Mouse (Mus musculus) heart, embryonic 11.5 days (tissue): ENCODE measurements around the gene Dxo. TPM values are rescaled to one million over a fixed set of nuclear protein-coding genes. Genes with fewer than 3 reads are reported as not detected.
"Not testable (repeated sequence)": the region's sequence is repeated elsewhere in the genome, so short reads cannot be mapped to it uniquely, and the experiment has no call there.

Experiments
- ATAC-seq: fragments of 200-750 bp; cut with Nextera tagmentation; replicated peaks from 2 replicates; pipeline ENCODE4 v1.8.0; 2017; ENCODE audit warnings: moderate library complexity; ENCODE audit not compliant: insufficient number of reproducible peaks, low FRiP score, low TSS enrichment
- H3K27ac ChIP-seq: fragments of 300-500 bp; sonication (generic); 2 replicates; pipeline ENCODE4 v1.5.1; 2014; ENCODE audit warnings: mild to moderate bottlenecking, low read depth, low read length
- H3K27me3 ChIP-seq: fragments of 300-500 bp; sonication (generic); 2 replicates; pipeline ENCODE4 v1.6.1; 2014; ENCODE audit warnings: mild to moderate bottlenecking, low read length, mixed read lengths; ENCODE audit not compliant: control insufficient read depth, insufficient read depth
- H3K36me3 ChIP-seq: fragments of 300-500 bp; sonication (generic); 2 replicates; pipeline ENCODE4 v1.6.1; 2014; ENCODE audit warnings: mild to moderate bottlenecking, low read length, moderate library complexity, mixed read lengths; ENCODE audit not compliant: control insufficient read depth, insufficient read depth
- H3K4me1 ChIP-seq: fragments of 300-500 bp; sonication (generic); 2 replicates; pipeline ENCODE4 v1.6.1; 2014; ENCODE audit warnings: low read length; ENCODE audit not compliant: control insufficient read depth, insufficient read depth
- H3K4me2 ChIP-seq: fragments of 300-500 bp; sonication (generic); 2 replicates; pipeline ENCODE4 v1.6.1; 2014; ENCODE audit warnings: mild to moderate bottlenecking, moderate library complexity
- H3K4me3 ChIP-seq: fragments of 300-500 bp; sonication (generic); 2 replicates; pipeline ENCODE4 v1.5.1; 2014; ENCODE audit warnings: low read depth, low read length
- H3K9ac ChIP-seq: fragments of 300-500 bp; sonication (generic); 2 replicates; pipeline ENCODE4 v1.6.1; 2014; ENCODE audit warnings: mild to moderate bottlenecking, low read depth, low read length, moderate library complexity
- H3K9me3 ChIP-seq: fragments of 300-500 bp; sonication (generic); replicated peaks from 2 replicates; pipeline ENCODE4 v1.6.1; 2016; ENCODE audit warnings: low read length; ENCODE audit not compliant: control insufficient read depth
- WGBS: fragments of 180-500 bp; shearing (Covaris S2); extraction: QIAGEN DNeasy Blood & Tissue Kit; methylation state at CpG from one replicate; pipeline ENCODE4 v1.1.7; 2014; ENCODE audit not compliant: insufficient replicate concordance; 5-methylcytosine and 5-hydroxymethylcytosine counted together
- polyA plus RNA-seq: library from polyadenylated mRNA; unstranded; fragments of >200 nt; fragmentation: Nextera tagmentation; extraction: Ambion mirVana; gene quantifications from 2 replicates; pipeline ENCODE4 v1.2.1, GENCODE M21; 2014

Dxo gene
- polyA plus RNA-seq, 1 experiment from 2014 or later = 37.3 TPM

DNA sequence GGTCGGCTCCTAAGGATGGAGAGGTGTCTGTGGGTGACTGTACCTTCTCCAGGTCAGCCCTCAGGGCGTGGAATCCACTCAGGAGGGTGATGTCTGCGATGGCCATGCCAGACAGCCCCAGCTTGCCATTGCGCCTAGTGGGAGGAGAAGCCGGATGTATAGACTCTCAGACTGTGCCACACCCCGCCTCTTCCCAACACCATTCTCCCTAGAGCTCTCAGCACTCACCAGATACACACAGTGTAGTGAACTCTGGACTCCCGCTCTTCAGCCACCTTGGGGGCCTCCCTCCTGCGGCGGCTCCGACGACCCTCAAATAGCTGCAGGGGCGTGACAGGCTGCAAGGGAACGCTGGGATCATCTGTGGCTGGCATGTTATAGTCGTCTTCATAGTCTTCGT lies 25.5 kb upstream of the Dxo start:
- Histone ChIP-seq H3K36me3 (no peaks in the 10 kb centered on the region), H3K4me3 (no peak overlapping the region), H3K27ac (no peak overlapping the region), H3K4me2 (no peak overlapping the region), H3K9ac (no peak overlapping the region), H3K27me3 (no peaks in the 10 kb centered on the region), H3K9me3 (no peaks in the 10 kb centered on the region), H3K4me1 (no peaks in the 10 kb centered on the region)
- ATAC-seq = no peak
- WGBS = 66% methylated on average over 15 of the region's 15 CpGs

DNA sequence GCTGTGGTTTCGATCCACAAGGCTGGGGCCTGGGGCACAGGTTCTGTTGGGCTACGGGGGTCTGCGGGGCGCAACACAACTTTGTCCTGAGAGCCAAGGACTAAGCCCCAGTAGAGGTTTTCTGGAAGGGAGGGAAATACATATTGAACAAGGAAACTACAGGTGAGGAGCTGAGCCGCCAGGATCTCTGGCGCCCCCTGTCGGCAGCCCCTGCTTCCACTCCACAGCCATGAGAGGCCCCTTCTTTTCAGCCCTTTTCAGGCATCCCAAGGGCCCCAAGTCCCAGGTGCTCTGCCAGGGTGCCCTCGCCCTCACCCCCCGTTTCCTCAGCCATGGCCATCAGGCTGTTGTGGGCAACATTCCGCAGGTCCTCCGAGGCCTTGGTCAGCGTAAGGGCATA lies 23.1 kb upstream of the Dxo start:
- H3K36me3 ChIP-seq, H3K27ac ChIP-seq, H3K9me3 ChIP-seq, H3K9ac ChIP-seq, H3K4me2 ChIP-seq, H3K4me3 ChIP-seq, H3K4me1 ChIP-seq, ATAC-seq, H3K27me3 ChIP-seq: not testable (repeated sequence)
- 51% methylated on average over 12 of the region's 12 CpGs for WGBS

GRCm38 (mm10) chr17:34814818-34815370 lies 21.9 kb upstream of the Dxo start:
- Histone ChIP-seq H3K27me3 (no peaks in the 10 kb centered on the region), H3K9me3 (no peaks in the 10 kb centered on the region), H3K27ac (no peak overlapping the region), H3K9ac (no peak overlapping the region), H3K36me3 (no peaks in the 10 kb centered on the region), H3K4me2 (no peak overlapping the region), H3K4me1 (no peaks in the 10 kb centered on the region), H3K4me3 (no peak overlapping the region)
- WGBS = 79% methylated on average over 7 of the region's 7 CpGs
- ATAC-seq = no peak

DNA sequence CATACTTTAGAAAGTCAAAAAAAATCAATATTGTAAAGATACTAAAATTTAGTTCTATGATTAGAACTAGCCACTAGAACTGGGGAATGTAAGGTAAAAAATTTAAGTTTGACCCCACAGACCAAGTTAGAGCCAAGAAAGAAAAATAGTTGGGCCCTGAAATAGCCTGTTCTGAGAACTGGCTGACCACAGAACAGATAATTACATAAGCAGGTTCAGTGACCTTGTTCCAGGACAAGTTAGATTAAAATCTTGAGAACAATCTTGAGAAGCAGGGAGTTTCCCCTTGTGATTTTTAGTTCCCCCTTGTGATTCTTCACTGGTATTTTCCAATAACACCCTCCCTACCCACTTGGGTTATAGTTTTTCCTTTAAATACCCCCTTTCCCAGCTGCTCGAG lies 6.0 kb upstream of the Dxo start:
- peaks cover 25% of the 10 kb centered on the region for H3K36me3 ChIP-seq
- WGBS = 93% methylated on average over 1 of the region's 1 CpGs
- H3K27ac ChIP-seq, H3K9ac ChIP-seq, H3K4me2 ChIP-seq, H3K4me1 ChIP-seq, H3K9me3 ChIP-seq, ATAC-seq, H3K27me3 ChIP-seq, H3K4me3 ChIP-seq: not testable (repeated sequence)

GRCm38 (mm10) chr17:34836155-34836855 lies 514 bp upstream of the Dxo start:
- H3K27me3 ChIP-seq = no peaks in the 10 kb centered on the region
- H3K9ac ChIP-seq = peak overlapping the region; percentile 76
- H3K36me3 ChIP-seq = peaks cover 18% of the 10 kb centered on the region
- ATAC-seq = peak; percentile 84
- 4% methylated on average over 48 of the region's 48 CpGs for WGBS
- H3K4me3 ChIP-seq = peak overlapping the region; percentile 72
- H3K4me2 ChIP-seq = peak overlapping the region; percentile 97
- H3K4me1 ChIP-seq = peaks cover 16% of the 10 kb centered on the region
- no peaks in the 10 kb centered on the region for H3K9me3 ChIP-seq
- H3K27ac ChIP-seq = peak overlapping the region; percentile 3; the same call in 1 of the 2 replicates

GRCm38 (mm10) chr17:34837464-34838324 lies 875 bp downstream of the Dxo start:
- Histone ChIP-seq H3K4me3 (peak overlapping the region; percentile 72), H3K9me3 (no peaks in the 10 kb centered on the region), H3K4me2 (peak overlapping the region; percentile 97), H3K36me3 (peaks cover 18% of the 10 kb centered on the region), H3K27me3 (no peaks in the 10 kb centered on the region), H3K4me1 (peaks cover 16% of the 10 kb centered on the region), H3K27ac (peak overlapping the region; percentile 3), H3K9ac (peak overlapping the region; percentile 76)
- no peak for ATAC-seq
- 36% methylated on average over 43 of the region's 43 CpGs for WGBS

DNA sequence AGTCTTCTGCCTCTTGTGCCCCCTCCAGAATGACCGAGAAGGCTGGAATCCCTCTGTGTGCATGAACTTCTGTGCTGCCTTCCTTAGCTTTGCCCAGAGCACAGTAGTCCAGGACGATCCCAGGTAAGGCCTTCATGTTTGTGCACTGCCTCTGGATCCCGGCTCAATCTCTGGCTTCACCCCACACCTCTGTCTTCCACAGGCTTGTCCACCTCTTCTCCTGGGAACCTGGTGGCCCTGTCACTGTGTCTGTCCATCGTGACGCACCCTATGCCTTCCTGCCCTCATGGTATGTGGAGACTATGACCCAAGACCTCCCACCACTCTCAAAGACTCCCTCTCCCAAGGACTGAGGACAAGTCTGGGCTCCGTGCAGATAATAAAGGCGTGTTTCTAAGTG lies 2.0 kb downstream of the Dxo start:
- peaks cover 16% of the 10 kb centered on the region for H3K4me1 ChIP-seq
- no peaks in the 10 kb centered on the region for H3K27me3 ChIP-seq
- H3K9ac ChIP-seq = no peak overlapping the region
- no peak overlapping the region for H3K4me3 ChIP-seq
- peak overlapping the region; percentile 31; the same call in 1 of the 2 replicates for H3K4me2 ChIP-seq
- no peak for ATAC-seq
- H3K9me3 ChIP-seq = no peaks in the 10 kb centered on the region
- H3K36me3 ChIP-seq = peaks cover 20% of the 10 kb centered on the region
- 85% methylated on average over 7 of the region's 7 CpGs for WGBS
- no peak overlapping the region for H3K27ac ChIP-seq

DNA sequence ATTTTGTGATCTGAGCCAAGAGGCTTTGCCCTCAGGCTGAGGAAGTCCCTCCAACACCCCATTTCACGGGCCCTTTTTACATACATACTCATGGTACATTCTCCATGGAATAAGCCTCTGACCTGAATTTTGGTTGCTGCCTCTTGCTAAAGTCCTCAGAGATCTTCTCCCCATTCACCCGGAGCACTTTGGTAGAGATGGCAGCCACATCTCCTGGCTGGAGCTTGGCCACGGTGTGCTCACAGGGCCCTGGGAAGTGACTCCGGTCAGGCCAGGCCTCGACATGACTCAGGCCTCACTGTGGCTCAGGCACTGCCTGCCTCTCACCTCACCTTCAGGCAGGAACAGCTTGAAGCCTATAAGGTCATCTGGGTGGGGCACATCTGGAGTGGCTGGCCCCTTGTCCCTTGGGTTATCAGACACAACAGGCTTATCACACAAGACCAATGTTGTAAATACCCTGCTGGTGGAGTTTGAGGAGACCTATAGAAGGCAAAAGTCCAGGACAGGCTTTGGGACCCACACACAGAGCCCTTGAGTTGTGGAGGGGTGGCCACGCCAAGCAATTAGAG lies 4.0 kb downstream of the Dxo start:
- Histone ChIP-seq H3K27ac (peak overlapping the region; percentile 72), H3K36me3 (peaks cover 27% of the 10 kb centered on the region)

More for the DNA sequence above, 4.0 kb downstream of the Dxo start:
- WGBS = 81% methylated on average over 6 of the region's 6 CpGs
- peaks cover 14% of the 10 kb centered on the region for H3K4me1 ChIP-seq
- ATAC-seq = peak; percentile 71
- H3K4me3 ChIP-seq = no peak overlapping the region
- H3K9ac ChIP-seq = no peak overlapping the region
- H3K9me3 ChIP-seq = no peaks in the 10 kb centered on the region
- no peaks in the 10 kb centered on the region for H3K27me3 ChIP-seq
- peak overlapping the region; percentile 43 for H3K4me2 ChIP-seq
